Mouse (Mus musculus): ENCODE measurements at regions not wholly inside any gene's neighbourhood (a gene's known extent, or its start where the extent isn't known, plus 50 kb on each side); places are given as distances from the start of the nearest gene placed in this dataset.

GRCm38 (mm10) chr2:80998296-80998695 lies 381.3 kb downstream of the Nup35 start:
- TF ChIP-seq USF1 (IDR thresholded peaks at IDR 0.05; ENCODE audit: low read depth, low read length) (no peak), UBTF (IDR thresholded peaks at IDR 0.05; ENCODE audit: borderline replicate concordance, insufficient read depth, low read depth, low read length) (no peak), MXI1 (IDR thresholded peaks at IDR 0.05; ENCODE audit: low read depth, low read length) (no peak)
